Mouse (Mus musculus) kidney, adult 18-20 months (tissue): ENCODE data around the gene Magi2.

ENCODE experiments used
- DNase-seq: peaks from one replicate; pipeline ENCODE4 v3.0.0; 2021

Magi2 gene

GRCm38 (mm10) chr5:20537369-20538022 is 1310.7 kb downstream of the Magi2 start:
- DNase-seq, result no peak

- no peak for DNase-seq
These were observed 1317.5 kb downstream of the Magi2 start for GRCm38 (mm10) chr5:20544374-20544773.

- DNase-seq, result no peak
These were observed 1332.5 kb downstream of the Magi2 start for GRCm38 (mm10) chr5:20559378-20559777.

- DNase-seq, result no peak
These were observed 1333.0 kb downstream of the Magi2 start for GRCm38 (mm10) chr5:20559821-20560220.

- no peak for DNase-seq
These were observed 1341.6 kb downstream of the Magi2 start for GRCm38 (mm10) chr5:20568421-20568820.

- DNase-seq, result no peak
These were observed 1342.1 kb downstream of the Magi2 start for GRCm38 (mm10) chr5:20568966-20569365.

GRCm38 (mm10) chr5:20574816-20575215 is 1348.0 kb downstream of the Magi2 start:
- DNase-seq, result no peak

- DNase-seq, result no peak
These were observed 1349.0 kb downstream of the Magi2 start for GRCm38 (mm10) chr5:20575798-20576197.

GRCm38 (mm10) chr5:20576266-20576665 is 1349.4 kb downstream of the Magi2 start:
- DNase-seq, result no peak

- DNase-seq, result no peak
These were observed 1351.8 kb downstream of the Magi2 start for GRCm38 (mm10) chr5:20578666-20579065.

GRCm38 (mm10) chr5:20580619-20581018 is 1353.8 kb downstream of the Magi2 start:
- DNase-seq, result no peak

GRCm38 (mm10) chr5:20582995-20583435 is 1356.2 kb downstream of the Magi2 start:
- DNase-seq, result no peak

GRCm38 (mm10) chr5:20583639-20584038 is 1356.8 kb downstream of the Magi2 start:
- DNase-seq, result no peak

GRCm38 (mm10) chr5:20584769-20585168 is 1357.9 kb downstream of the Magi2 start:
- DNase-seq, result no peak

- no peak for DNase-seq
These were observed 1362.9 kb downstream of the Magi2 start for GRCm38 (mm10) chr5:20589731-20590130.

GRCm38 (mm10) chr5:20598196-20598595 is 1371.4 kb downstream of the Magi2 start:
- no peak for DNase-seq

GRCm38 (mm10) chr5:20603756-20604469 is 1377.1 kb downstream of the Magi2 start:
- no peak for DNase-seq

- no peak for DNase-seq
These were observed 1379.7 kb downstream of the Magi2 start for GRCm38 (mm10) chr5:20606497-20606896.

GRCm38 (mm10) chr5:20607503-20607902 is 1380.7 kb downstream of the Magi2 start:
- DNase-seq, result no peak

GRCm38 (mm10) chr5:20609206-20609935 is 1382.5 kb downstream of the Magi2 start:
- no peak for DNase-seq

GRCm38 (mm10) chr5:20610640-20611039 is 1383.8 kb downstream of the Magi2 start:
- DNase-seq, result no peak

- no peak for DNase-seq
These were observed 1385.8 kb downstream of the Magi2 start for GRCm38 (mm10) chr5:20612616-20613015.

- no peak for DNase-seq
These were observed 1388.1 kb downstream of the Magi2 start for GRCm38 (mm10) chr5:20614891-20615290.
